ENCODE assay signal across 15 mouse cellular contexts in the genomic region with DNA sequence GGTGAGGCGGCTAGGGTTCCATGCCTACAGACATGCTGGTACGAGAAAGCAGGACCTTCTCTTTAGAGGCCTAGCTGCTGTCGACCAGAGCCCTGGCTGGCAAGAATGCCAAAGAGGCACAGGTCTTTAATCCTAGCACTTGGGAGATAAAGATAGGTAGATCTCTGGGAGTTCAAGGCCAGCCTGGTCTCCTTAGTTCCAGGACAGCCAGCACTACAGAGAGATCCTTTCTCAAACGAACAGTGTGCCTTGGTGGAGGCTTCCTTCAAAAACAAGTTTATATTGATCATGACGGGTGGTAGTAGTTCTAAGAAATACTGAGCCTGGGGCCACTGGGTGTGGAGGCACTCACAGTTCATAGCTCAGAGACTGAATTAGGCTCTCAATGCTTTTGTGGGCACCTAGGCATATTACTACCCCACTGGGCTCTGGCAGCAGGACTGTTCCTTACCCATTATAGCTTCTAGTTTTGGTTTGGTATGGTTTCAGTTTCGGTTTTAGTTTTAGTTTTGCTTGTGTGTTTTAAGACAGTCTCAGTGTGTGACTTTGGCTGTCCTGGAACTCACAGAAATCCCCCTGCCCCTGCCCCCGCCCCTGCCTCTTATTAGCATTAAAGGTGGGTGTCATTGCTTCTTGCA.
DNase-seq lines count a peak whose midpoint lies in the region; ATAC-seq and TF ChIP-seq lines count a peak whose summit lies in the region.
"Had no signal": no experiment of that assay in that cellular context is flagged by ENCODE, and none has a peak within 500 bp of the region (broad histone marks: within the 10 kb centered on the region; RNA-seq: fewer than 3 reads in every experiment).

No protein-coding gene starts in this region.

- TF ChIP-seq CTCF in kidney, adult 2 months (conservative IDR thresholded peaks at IDR 0.05; ENCODE audit: insufficient read depth, insufficient read length, low read depth, low read length) = no peak

- WGBS in kidney, adult 2 months = 96% methylated on average over 7 of the region's 7 CpGs

- peak; percentile 15 for DNase-seq in kidney, adult 2 months
- no peak for DNase-seq in kidney, postnatal 10 days
- DNase-seq in CD4-positive, CD25-positive, alpha-beta regulatory T cell, adult 2 months (ENCODE audit: low read depth, low spot score) = peak; percentile 73
- DNase-seq in cerebellum, adult 9-11 months = no peak
- no peak for DNase-seq in lung, postnatal 14 days
- no peak for DNase-seq in left cerebral cortex, adult 11 months (ENCODE audit: low spot score)
- DNase-seq: gastrocnemius, postnatal 14 days; right cerebral cortex, adult 18-20 months had no signal

- H3K27me3 ChIP-seq in kidney, adult 2 months (replicated peaks; ENCODE audit: control insufficient read depth, insufficient read depth, low read length) = no peaks in the 10 kb centered on the region
- H3K27me3 ChIP-seq: embryonic facial prominence, embryonic 13.5 days; lung, embryonic 15.5 days had no signal

- ATAC-seq in activated CD4-positive, CD25-positive, alpha-beta regulatory T cell, adult 4 months = peak; percentile 92
- peak; percentile 63 for ATAC-seq in monocyte, adult 5-6 weeks (replicated peaks; ENCODE audit: insufficient number of reproducible peaks, low FRiP score, low TSS enrichment, poor library complexity, severe bottlenecking)

- H3K4me3 ChIP-seq in kidney, adult 2 months (ENCODE audit: insufficient read depth, low read depth, low read length) = no peak overlapping the region
- H3K4me3 ChIP-seq: embryonic facial prominence, embryonic 13.5 days; heart, embryonic 13.5 days; lung, embryonic 15.5 days; midbrain, embryonic 10.5 days; myocyte had no signal

- H3K36me3 ChIP-seq in kidney, adult 2 months (ENCODE audit: control insufficient read depth, insufficient read depth, low read length) = no peaks in the 10 kb centered on the region
- H3K36me3 ChIP-seq: embryonic facial prominence, embryonic 13.5 days; heart, embryonic 13.5 days; lung, embryonic 15.5 days; midbrain, embryonic 10.5 days had no signal

- no peak overlapping the region for H3K27ac ChIP-seq in kidney, adult 2 months (ENCODE audit: insufficient read depth, low read depth, low read length)
- H3K27ac ChIP-seq: embryonic facial prominence, embryonic 13.5 days; heart, embryonic 13.5 days; lung, embryonic 15.5 days; midbrain, embryonic 10.5 days had no signal

- no peaks in the 10 kb centered on the region for H3K4me1 ChIP-seq in kidney, adult 2 months (ENCODE audit: control insufficient read depth, insufficient read depth, low read length)

- no peak for TF ChIP-seq POLR2A in kidney, adult 2 months (IDR thresholded peaks at IDR 0.05; ENCODE audit: low read depth, low read length)

Comparison
In these comparisons a context has a peak if more than half of its experiments do, and no peak if none do; other contexts are left out.
1. DNase-seq: peak in kidney, adult 2 months (single experiment) and CD4-positive, CD25-positive, alpha-beta regulatory T cell, adult 2 months (single experiment); none in kidney, postnatal 10 days (single experiment), cerebellum, adult 9-11 months (single experiment), lung, postnatal 14 days (single experiment) and left cerebral cortex, adult 11 months (single experiment).